Mouse (Mus musculus) spleen, adult 12 weeks (tissue): ENCODE data around the gene Dimt1.
"Not testable (repeated sequence)": the region's sequence is repeated elsewhere in the genome, so short reads cannot be mapped to it uniquely, and the experiment has no call there.

Experiments
- DNase-seq: peaks from one replicate; pipeline ENCODE4 v3.0.0; 2022; ENCODE audit warnings: low spot score

Dimt1 gene

DNA sequence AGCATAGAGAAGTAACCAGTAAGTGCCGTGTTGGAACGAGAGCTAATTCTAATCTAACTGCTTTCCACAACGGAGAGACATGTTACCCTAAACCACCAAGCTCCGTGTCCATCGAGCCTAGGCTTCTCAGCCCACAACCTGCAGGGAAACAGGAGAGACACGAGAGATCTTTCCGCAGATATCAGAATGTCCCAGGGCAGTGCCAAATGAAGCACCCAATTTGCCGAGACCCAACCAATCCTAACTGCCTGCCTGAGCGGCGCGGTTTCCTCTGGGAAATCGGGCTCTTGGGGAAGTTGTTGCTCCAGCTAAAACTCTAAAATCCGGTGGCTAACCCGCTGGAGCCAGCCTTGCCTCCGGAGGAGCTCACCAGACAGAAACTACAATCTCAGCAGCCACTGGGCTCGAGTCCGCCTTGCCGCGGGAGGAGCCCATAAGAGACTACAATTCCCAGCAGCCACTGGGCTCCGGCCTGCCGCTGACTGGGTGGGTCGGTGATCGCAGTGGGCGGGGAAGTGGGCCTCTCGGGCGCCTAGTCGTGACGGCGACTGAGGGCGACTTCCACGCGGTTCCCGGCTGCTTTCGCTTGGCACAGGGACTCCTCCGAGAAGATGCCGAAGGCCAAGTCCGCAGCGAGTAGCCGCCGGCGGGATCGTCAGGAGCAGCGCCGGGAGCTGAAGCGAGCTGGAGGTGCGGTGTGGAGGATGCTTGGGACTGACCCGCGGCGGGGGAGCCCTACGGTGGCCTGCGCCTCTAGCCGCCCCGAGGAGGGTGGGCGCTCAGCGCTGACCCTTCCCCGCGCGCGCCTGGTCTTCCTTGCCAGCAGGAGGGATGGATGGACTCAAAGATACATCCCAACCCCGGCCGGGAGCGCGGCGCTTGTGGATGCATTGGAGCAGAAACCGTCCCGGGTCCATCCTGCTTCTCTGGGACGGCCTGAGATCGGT lies at the start of gene Dimt1:
Gene Dimt1, plus strand, starts transcription at position 534 of the 947 bp plus-strand sequence.
- DNase-seq = peak; percentile 88

DNA sequence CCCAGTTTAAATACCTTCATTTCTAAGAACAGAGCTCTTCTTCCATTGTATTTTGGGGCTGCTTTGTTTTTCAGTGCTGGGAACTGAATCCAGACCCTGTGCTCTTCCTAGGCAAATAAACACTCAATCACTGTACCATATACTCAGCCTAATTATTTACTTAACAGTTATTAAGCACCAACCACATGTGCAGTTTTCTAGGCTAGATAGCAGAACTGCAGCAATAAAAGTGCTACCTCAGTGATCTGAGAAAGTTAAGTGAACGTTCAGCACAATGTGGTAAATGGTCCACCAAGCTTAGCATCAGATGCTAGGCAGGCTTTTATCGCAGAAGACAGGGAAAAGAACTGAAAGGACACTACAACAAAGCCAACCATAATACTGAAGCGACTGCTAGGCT lies 42.3 kb upstream of the Dimt1 start:
- DNase-seq = no peak

DNA sequence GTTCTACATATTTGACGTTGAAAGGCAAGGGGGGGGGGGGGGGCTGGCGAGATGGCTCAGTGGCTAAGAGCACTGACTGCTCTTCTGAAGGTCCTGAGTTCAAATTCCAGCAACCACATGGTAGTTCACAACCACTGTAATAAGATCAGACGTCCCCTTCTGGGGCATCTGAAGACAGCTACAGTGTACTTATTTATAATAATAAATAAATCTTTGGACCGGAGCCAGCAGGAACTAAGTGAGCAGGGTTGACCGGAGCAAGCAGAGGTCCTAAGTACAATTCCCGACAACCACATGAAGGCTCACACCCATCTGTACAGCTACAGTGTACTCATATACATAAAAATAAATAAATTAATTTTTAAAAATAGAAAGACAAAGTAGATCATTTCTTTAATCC lies 41.8 kb upstream of the Dimt1 start:
- not testable (repeated sequence) for DNase-seq

DNA sequence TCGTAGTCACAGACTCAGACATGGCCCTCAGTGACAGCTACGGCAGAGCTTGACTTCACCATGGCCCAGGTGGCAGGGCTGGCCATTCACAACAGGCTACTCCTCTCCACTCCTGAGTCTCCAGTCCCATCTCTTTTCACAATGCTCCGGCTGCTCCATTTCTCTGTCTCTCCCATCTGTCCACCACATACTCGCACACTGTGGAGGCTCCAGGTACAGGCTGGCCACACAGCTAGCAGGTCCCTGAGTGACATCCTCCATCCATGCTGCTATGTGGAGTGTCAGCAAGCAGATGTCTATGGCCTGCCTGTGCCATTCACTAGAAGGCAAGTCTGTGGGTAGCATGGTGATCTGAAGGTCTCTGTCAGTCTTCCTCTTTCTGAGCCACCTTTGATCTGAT lies 39.7 kb upstream of the Dimt1 start:
- DNase-seq = no peak

DNA sequence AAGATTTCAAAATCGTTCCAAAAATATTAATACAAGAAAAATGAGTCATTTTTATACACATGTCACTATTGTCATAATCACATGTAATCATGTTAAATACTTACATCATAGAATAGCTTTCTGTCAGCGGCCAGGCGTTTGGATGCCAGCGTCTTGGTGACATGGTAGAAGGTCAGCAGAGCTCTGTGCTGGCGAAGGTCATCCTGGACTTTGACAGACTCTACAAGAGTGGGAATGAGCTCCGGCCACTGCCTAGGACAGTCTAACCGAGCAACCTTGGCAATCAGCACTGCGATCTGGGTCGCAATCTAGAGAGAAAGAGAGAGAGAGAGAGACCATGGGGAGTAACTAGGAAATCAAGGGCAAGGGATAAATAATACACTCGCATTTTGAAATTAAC lies 36.8 kb upstream of the Dimt1 start:
- no peak for DNase-seq

- DNase-seq = no peak
These were observed 33.7 kb upstream of the Dimt1 start for GRCm38 (mm10) chr13:106913125-106913736.

GRCm38 (mm10) chr13:106918322-106919050 lies 28.4 kb upstream of the Dimt1 start:
- no peak for DNase-seq

GRCm38 (mm10) chr13:106925921-106926320 lies 21.0 kb upstream of the Dimt1 start:
- DNase-seq = not testable (repeated sequence)

GRCm38 (mm10) chr13:106928296-106928695 lies 18.6 kb upstream of the Dimt1 start:
- DNase-seq = no peak

- DNase-seq = no peak
These were observed 17.7 kb upstream of the Dimt1 start for GRCm38 (mm10) chr13:106929201-106929600.

- no peak for DNase-seq
These were observed 11.1 kb upstream of the Dimt1 start for GRCm38 (mm10) chr13:106935871-106936255.

DNA sequence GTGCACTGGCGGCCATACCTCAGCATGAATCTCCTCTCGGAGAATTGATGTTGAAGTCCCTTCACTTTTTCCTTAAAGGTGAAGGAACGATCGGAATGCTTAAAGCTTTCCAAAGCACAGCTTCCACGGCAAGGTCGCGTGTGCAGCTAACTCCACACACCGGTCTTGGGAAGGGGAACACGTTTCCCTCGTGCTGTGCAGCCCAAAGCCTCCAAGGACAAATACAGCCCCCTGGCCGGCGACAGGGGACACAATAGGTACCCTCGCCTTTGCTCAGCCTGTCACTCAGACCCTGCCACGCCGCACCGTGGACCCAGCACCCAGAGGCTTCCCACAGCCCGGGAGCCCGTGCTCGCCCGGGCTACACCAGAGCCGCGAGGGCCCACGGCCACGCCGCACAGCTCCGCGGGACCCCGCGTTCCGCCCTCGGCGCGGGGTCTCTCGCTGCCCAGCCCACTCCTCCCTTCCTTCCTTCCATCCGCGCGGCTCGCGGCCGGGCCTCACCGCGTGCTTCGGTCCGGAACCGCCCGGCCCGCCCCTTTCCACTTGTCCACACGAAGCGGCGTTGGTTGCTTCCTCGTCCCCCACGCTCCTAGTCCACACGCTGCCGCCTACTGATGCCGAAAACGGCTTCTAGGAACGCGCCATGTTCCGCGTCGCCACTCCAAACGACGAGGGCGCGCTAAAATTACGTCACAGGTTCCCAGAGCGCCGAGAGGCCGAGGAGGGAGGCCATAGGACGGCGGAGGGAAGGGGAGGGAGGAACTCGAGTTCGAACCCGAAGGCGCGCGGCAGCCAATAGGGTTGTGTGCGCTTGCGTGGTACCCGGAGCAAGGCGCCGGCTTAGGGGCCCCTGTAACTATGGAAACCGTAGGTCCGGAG lies 10.4 kb upstream of the Dimt1 start, which contains the start of gene Ipo11:
Gene Ipo11, minus strand, starts transcription at position 703 of the 882 bp plus-strand sequence.
- DNase-seq = peak; percentile 74

- DNase-seq = no peak
These were observed 9.8 kb upstream of the Dimt1 start for GRCm38 (mm10) chr13:106937138-106937472.

- DNase-seq = no peak
These were observed 5.5 kb upstream of the Dimt1 start for GRCm38 (mm10) chr13:106941211-106941976.

GRCm38 (mm10) chr13:106942721-106943120 lies 4.2 kb upstream of the Dimt1 start:
- DNase-seq = no peak

DNA sequence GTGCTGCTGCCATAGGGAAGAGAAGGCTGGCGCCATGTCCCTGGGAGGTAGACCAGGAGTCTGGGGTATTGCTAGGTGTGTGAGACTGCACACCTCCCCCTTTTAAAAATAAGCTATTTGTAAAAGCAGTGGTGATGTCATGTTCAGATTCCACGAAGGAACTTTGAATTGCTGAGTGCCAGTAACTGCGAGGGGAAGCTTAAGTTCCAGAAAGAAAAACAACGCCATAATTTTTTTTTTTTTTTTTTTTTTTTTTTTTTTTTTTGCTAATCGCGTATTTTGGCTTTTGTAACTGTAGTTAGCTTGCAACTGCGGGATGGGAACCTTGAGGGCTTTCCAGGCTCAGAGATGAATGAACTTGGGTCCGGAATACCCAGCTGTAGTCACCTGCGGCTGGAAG lies 1.4 kb upstream of the Dimt1 start:
- DNase-seq = no peak

DNA sequence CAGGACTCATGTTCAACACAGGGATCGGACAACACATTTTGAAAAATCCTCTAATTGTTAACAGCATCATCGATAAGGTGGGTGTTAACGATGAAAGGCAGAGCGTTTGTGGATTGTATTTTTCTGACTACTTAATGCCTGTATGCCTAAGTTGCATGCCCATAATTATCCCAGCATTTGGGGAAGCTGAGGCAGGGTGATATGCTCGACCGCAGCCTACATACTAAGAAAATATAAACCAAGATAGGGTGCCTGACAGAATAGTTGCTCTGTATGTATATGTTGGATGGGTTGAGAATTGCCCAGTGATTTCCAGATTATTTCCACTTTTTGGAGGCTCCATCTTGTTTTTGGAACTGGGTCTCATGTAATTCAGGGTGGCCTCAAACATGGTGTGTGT lies 656 bp downstream of the Dimt1 start:
- DNase-seq = no peak

- no peak for DNase-seq
These were observed 8.0 kb downstream of the Dimt1 start for GRCm38 (mm10) chr13:106954880-106955279.

- no peak for DNase-seq
These were observed 10.6 kb downstream of the Dimt1 start for GRCm38 (mm10) chr13:106957554-106957953.

GRCm38 (mm10) chr13:106958286-106958685 lies 11.4 kb downstream of the Dimt1 start:
- DNase-seq = no peak

GRCm38 (mm10) chr13:106960557-106960956 lies 13.6 kb downstream of the Dimt1 start:
- DNase-seq = no peak
